Mouse (Mus musculus): ENCODE results near the gene Txnrd2. TPM values are rescaled to one million over a fixed set of nuclear protein-coding genes. Genes with fewer than 3 reads are reported as not detected.

The Txnrd2 gene
- total RNA-seq (2017): 9.3 to 21.9 TPM (median 18.1 TPM) in 3 replicates

GRCm38 (mm10) chr16:18426215-18426791 lies at the start of gene Txnrd2:
Gene Txnrd2 (plus strand): TSS chr16:18426384.
- peak; percentile 72 for ATAC-seq (replicated peaks; ENCODE audit: insufficient number of reproducible peaks, low FRiP score, low TSS enrichment, poor library complexity, severe bottlenecking)

- ATAC-seq (replicated peaks; ENCODE audit: insufficient number of reproducible peaks, low FRiP score, low TSS enrichment, poor library complexity, severe bottlenecking): no peak
Observed at GRCm38 (mm10) chr16:18377203-18377602, 49.0 kb upstream of the Txnrd2 start.

GRCm38 (mm10) chr16:18378489-18378888 lies 47.7 kb upstream of the Txnrd2 start:
- no peak for ATAC-seq (replicated peaks; ENCODE audit: insufficient number of reproducible peaks, low FRiP score, low TSS enrichment, poor library complexity, severe bottlenecking)

GRCm38 (mm10) chr16:18379338-18380001 lies 46.7 kb upstream of the Txnrd2 start:
- no peak for ATAC-seq (replicated peaks; ENCODE audit: insufficient number of reproducible peaks, low FRiP score, low TSS enrichment, poor library complexity, severe bottlenecking)

- ATAC-seq (replicated peaks; ENCODE audit: insufficient number of reproducible peaks, low FRiP score, low TSS enrichment, poor library complexity, severe bottlenecking): no peak
Observed at GRCm38 (mm10) chr16:18380495-18381063, 45.6 kb upstream of the Txnrd2 start.

GRCm38 (mm10) chr16:18381621-18382258 lies 44.4 kb upstream of the Txnrd2 start:
- no peak for ATAC-seq (replicated peaks; ENCODE audit: insufficient number of reproducible peaks, low FRiP score, low TSS enrichment, poor library complexity, severe bottlenecking)

- no peak for ATAC-seq (replicated peaks; ENCODE audit: insufficient number of reproducible peaks, low FRiP score, low TSS enrichment, poor library complexity, severe bottlenecking)
Observed at GRCm38 (mm10) chr16:18383045-18383726, 43.0 kb upstream of the Txnrd2 start.

GRCm38 (mm10) chr16:18383756-18384155 lies 42.4 kb upstream of the Txnrd2 start:
- no peak for ATAC-seq (replicated peaks; ENCODE audit: insufficient number of reproducible peaks, low FRiP score, low TSS enrichment, poor library complexity, severe bottlenecking)

- no peak for ATAC-seq (replicated peaks; ENCODE audit: insufficient number of reproducible peaks, low FRiP score, low TSS enrichment, poor library complexity, severe bottlenecking)
Observed at GRCm38 (mm10) chr16:18384211-18384610, 42.0 kb upstream of the Txnrd2 start.

GRCm38 (mm10) chr16:18384659-18385058 lies 41.5 kb upstream of the Txnrd2 start:
- no peak for ATAC-seq (replicated peaks; ENCODE audit: insufficient number of reproducible peaks, low FRiP score, low TSS enrichment, poor library complexity, severe bottlenecking)

GRCm38 (mm10) chr16:18385411-18385810 lies 40.8 kb upstream of the Txnrd2 start:
- ATAC-seq (replicated peaks; ENCODE audit: insufficient number of reproducible peaks, low FRiP score, low TSS enrichment, poor library complexity, severe bottlenecking): no peak

GRCm38 (mm10) chr16:18386451-18386850 lies 39.7 kb upstream of the Txnrd2 start:
- no peak for ATAC-seq (replicated peaks; ENCODE audit: insufficient number of reproducible peaks, low FRiP score, low TSS enrichment, poor library complexity, severe bottlenecking)

GRCm38 (mm10) chr16:18386972-18387371 lies 39.2 kb upstream of the Txnrd2 start:
- no peak for ATAC-seq (replicated peaks; ENCODE audit: insufficient number of reproducible peaks, low FRiP score, low TSS enrichment, poor library complexity, severe bottlenecking)

GRCm38 (mm10) chr16:18387704-18388582 lies 38.2 kb upstream of the Txnrd2 start:
- no peak for ATAC-seq (replicated peaks; ENCODE audit: insufficient number of reproducible peaks, low FRiP score, low TSS enrichment, poor library complexity, severe bottlenecking)

GRCm38 (mm10) chr16:18388583-18389435 lies 37.4 kb upstream of the Txnrd2 start:
- ATAC-seq (replicated peaks; ENCODE audit: insufficient number of reproducible peaks, low FRiP score, low TSS enrichment, poor library complexity, severe bottlenecking): no peak

GRCm38 (mm10) chr16:18390399-18390798 lies 35.8 kb upstream of the Txnrd2 start:
- no peak for ATAC-seq (replicated peaks; ENCODE audit: insufficient number of reproducible peaks, low FRiP score, low TSS enrichment, poor library complexity, severe bottlenecking)

GRCm38 (mm10) chr16:18391127-18391526 lies 35.1 kb upstream of the Txnrd2 start:
- ATAC-seq (replicated peaks; ENCODE audit: insufficient number of reproducible peaks, low FRiP score, low TSS enrichment, poor library complexity, severe bottlenecking): no peak
